Mouse (Mus musculus): ENCODE measurements at regions not wholly inside any gene's neighbourhood (a gene's known extent, or its start where the extent isn't known, plus 50 kb on each side); places are given as distances from the start of the nearest gene placed in this dataset.

GRCm38 (mm10) chr3:7074488-7074887 lies 454.2 kb upstream of the 1700008P02Rik start:
- TF ChIP-seq POLR2A (IDR thresholded peaks at IDR 0.05; ENCODE audit: borderline replicate concordance, extremely low read depth, insufficient read depth, insufficient read length, poor library complexity, severe bottlenecking) = no peak
- TF ChIP-seq CTCF (IDR thresholded peaks at IDR 0.05; ENCODE audit: borderline replicate concordance, extremely low read depth, insufficient read depth, insufficient read length) = no peak
